Mouse (Mus musculus) embryonic facial prominence, embryonic 14.5 days (tissue): Measurements from ENCODE around the gene Ino80b. TPM values are rescaled to one million over a fixed set of nuclear protein-coding genes. Genes with fewer than 3 reads are reported as not detected.
"Not testable (repeated sequence)": the region's sequence is repeated elsewhere in the genome, so short reads cannot be mapped to it uniquely, and the experiment has no call there.

Experiments
- ATAC-seq: fragments of 200-750 bp; cut with Nextera tagmentation; 2 replicates; pipeline ENCODE4 v1.8.0; 2017; ENCODE audit warnings: low read depth, moderate number of reproducible peaks, moderate TSS enrichment
- DNase-seq: peaks from one replicate; pipeline ENCODE4 v3.0.0-alpha.2; 2015; ENCODE audit warnings: low spot score
- H3K27ac ChIP-seq: fragments of 300-500 bp; sonication (generic); replicated peaks from 2 replicates; pipeline ENCODE4 v1.5.1; 2014; ENCODE audit warnings: low read depth, mild to moderate bottlenecking, low read length, moderate library complexity
- H3K27me3 ChIP-seq: fragments of 300-500 bp; sonication (generic); replicated peaks from 2 replicates; pipeline ENCODE4 v1.6.1; 2014; ENCODE audit warnings: low read length; ENCODE audit not compliant: control insufficient read depth, insufficient read depth
- H3K36me3 ChIP-seq: fragments of 300-500 bp; sonication (generic); 2 replicates; pipeline ENCODE4 v1.6.1; 2014; ENCODE audit warnings: low read length, mixed read lengths; ENCODE audit not compliant: control insufficient read depth, insufficient read depth
- H3K4me1 ChIP-seq: fragments of 300-500 bp; sonication (generic); 2 replicates; pipeline ENCODE4 v1.6.1; 2014; ENCODE audit warnings: antibody characterized with exemption, low read length; ENCODE audit not compliant: control insufficient read depth, insufficient read depth
- H3K4me2 ChIP-seq: fragments of 300-500 bp; sonication (generic); 2 replicates; pipeline ENCODE4 v1.6.1; 2014; ENCODE audit warnings: low read depth, mild to moderate bottlenecking, low read length, moderate library complexity, mixed read lengths
- H3K4me3 ChIP-seq: fragments of 300-500 bp; sonication (generic); 2 replicates; pipeline ENCODE4 v1.5.1; 2014; ENCODE audit warnings: low read depth, mild to moderate bottlenecking, low read length
- H3K9ac ChIP-seq: fragments of 300-500 bp; sonication (generic); 2 replicates; pipeline ENCODE4 v1.6.1; 2014; ENCODE audit warnings: low read depth, mild to moderate bottlenecking, low read length, moderate library complexity, mixed read lengths
- H3K9me3 ChIP-seq: fragments of 300-500 bp; sonication (generic); 2 replicates; pipeline ENCODE4 v1.6.1; 2016; ENCODE audit warnings: low read length; ENCODE audit not compliant: control insufficient read depth
- WGBS: fragments of 180-500 bp; shearing (Covaris S2); extraction: QIAGEN DNeasy Blood & Tissue Kit; methylation state at CpG from one replicate; pipeline ENCODE4 v1.1.7; 2014; 5-methylcytosine and 5-hydroxymethylcytosine counted together
- polyA plus RNA-seq: library from polyadenylated mRNA; unstranded; fragments of >200 nt; fragmentation: Nextera tagmentation; extraction: Ambion mirVana; gene quantifications from 2 replicates; pipeline ENCODE4 v1.2.1, GENCODE M21; 2014

Gene Ino80b
- polyA plus RNA-seq, 1 experiment from 2014 or later, result 14.1 TPM

DNA sequence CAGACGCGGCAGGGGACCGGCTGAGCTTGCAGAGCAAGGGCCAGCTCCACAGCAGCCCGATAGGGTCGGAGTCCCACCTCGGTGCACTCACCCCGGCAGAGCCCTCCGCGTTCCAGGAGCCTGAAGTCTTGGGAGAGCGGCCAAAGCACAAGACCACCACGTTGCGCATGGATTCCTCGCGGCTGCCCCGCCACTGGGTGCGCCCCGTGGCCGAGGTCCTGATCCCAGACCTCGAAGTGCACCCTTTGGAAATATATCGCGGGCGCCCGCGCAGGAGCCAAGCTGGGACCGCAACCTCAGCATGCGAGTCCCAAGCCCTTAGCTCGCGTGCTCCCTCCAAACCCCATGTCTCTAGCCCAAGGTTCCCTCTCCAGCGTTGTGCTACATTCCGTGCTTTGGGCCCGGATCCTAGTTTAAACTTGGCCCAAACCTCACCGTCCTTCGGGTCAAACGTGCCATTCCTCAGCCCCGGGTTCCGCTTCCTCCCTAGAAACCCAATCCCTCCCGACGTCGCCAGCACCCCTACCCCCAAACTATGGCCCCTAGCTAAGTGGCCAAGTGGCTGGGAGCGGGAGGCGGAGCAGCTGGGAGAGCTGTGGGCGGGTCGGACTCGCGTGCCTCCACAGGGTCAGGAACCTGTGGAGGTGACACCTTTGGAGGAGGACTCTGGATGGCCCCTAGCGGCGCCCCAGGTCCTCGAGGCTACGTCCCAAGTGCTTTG, 36.9 kb upstream of the Ino80b start:
- Histone ChIP-seq H3K36me3 (no peaks in the 10 kb centered on the region), H3K27ac (no peak overlapping the region), H3K27me3 (peaks cover 27% of the 10 kb centered on the region), H3K4me2 (peak overlapping the region; percentile 85), H3K9ac (peak overlapping the region; percentile 61), H3K9me3 (no peaks in the 10 kb centered on the region), H3K4me3 (peak overlapping the region; percentile 45), H3K4me1 (peaks cover 23% of the 10 kb centered on the region)
- no peak for ATAC-seq
- WGBS, result under 1% methylated on average over 35 of the region's 49 CpGs
- no peak for DNase-seq

- 9% methylated on average over 19 of the region's 19 CpGs for WGBS
- Histone ChIP-seq H3K27ac (no peak overlapping the region), H3K9ac (peak overlapping the region; percentile 61), H3K27me3 (peaks cover 27% of the 10 kb centered on the region), H3K4me3 (peak overlapping the region; percentile 45), H3K4me1 (peaks cover 17% of the 10 kb centered on the region), H3K4me2 (peak overlapping the region; percentile 85), H3K36me3 (no peaks in the 10 kb centered on the region), H3K9me3 (no peaks in the 10 kb centered on the region)
- DNase-seq, result no peak
- no peak for ATAC-seq
Measured at GRCm38 (mm10) chr6:83161442-83161841, 36.2 kb upstream of the Ino80b start.

DNA sequence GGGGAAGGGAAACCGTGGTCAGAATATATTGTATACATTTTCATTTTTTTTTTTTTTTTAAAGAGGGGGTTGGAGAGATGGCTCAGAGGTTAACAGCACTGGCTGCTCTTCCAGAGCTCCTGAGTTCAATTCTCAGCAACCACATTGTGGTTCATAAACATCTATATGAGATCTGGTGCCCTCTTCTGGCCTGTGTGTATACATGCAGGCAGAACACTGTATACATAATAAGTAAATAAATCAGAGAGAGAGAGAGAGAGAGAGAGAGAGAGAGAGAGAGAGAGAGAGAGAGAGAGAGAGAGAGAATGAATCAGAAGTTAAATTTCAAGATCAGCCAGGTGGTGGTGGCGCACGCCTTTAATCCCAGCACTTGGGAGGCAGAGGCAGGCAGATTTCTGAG, 34.2 kb upstream of the Ino80b start:
- H3K9me3 ChIP-seq, H3K4me2 ChIP-seq, H3K4me3 ChIP-seq, ATAC-seq, H3K27ac ChIP-seq, H3K36me3 ChIP-seq, H3K9ac ChIP-seq: not testable (repeated sequence)
- WGBS, result 22% methylated on average over 3 of the region's 3 CpGs
- Histone ChIP-seq H3K27me3 (peaks cover 27% of the 10 kb centered on the region), H3K4me1 (peaks cover 12% of the 10 kb centered on the region)
- peak; percentile 91 for DNase-seq

- no peaks in the 10 kb centered on the region for H3K9me3 ChIP-seq
- H3K9ac ChIP-seq, result peak within 1 kb of the TSS; percentile 55
- peaks cover 17% of the 10 kb centered on the region for H3K36me3 ChIP-seq
- peak within 1 kb of the TSS; percentile 52 for H3K4me3 ChIP-seq
- H3K27ac ChIP-seq, result no peak within 1 kb of the TSS
- WGBS, result 2% methylated on average over 32 of the region's 32 CpGs
- ATAC-seq (peak; percentile 92), DNase-seq (peak; percentile 90)
- H3K27me3 ChIP-seq, result peaks cover 13% of the 10 kb centered on the region
- no peaks in the 10 kb centered on the region for H3K4me1 ChIP-seq
- peak within 1 kb of the TSS; percentile 75 for H3K4me2 ChIP-seq
Measured at GRCm38 (mm10) chr6:83156259-83156684, 31.0 kb upstream of the Ino80b start, which contains the start of the genes Wdr54 and 1700003E16Rik. Gene Wdr54, minus strand, starts transcription at chr6:83156397. Gene 1700003E16Rik, plus strand, starts transcription at chr6:83156404.

GRCm38 (mm10) chr6:83155552-83156238, 30.5 kb upstream of the Ino80b start:
- H3K4me3 ChIP-seq, result peak overlapping the region; percentile 52
- H3K9me3 ChIP-seq, result no peaks in the 10 kb centered on the region
- H3K4me1 ChIP-seq, result no peaks in the 10 kb centered on the region
- no peak overlapping the region for H3K27ac ChIP-seq
- peaks cover 7% of the 10 kb centered on the region for H3K27me3 ChIP-seq
- 9% methylated on average over 23 of the region's 23 CpGs for WGBS
- ATAC-seq (peak; percentile 31), DNase-seq (no peak)
- H3K36me3 ChIP-seq, result peaks cover 21% of the 10 kb centered on the region
- H3K4me2 ChIP-seq, result peak overlapping the region; percentile 75
- peak overlapping the region; percentile 55 for H3K9ac ChIP-seq

DNA sequence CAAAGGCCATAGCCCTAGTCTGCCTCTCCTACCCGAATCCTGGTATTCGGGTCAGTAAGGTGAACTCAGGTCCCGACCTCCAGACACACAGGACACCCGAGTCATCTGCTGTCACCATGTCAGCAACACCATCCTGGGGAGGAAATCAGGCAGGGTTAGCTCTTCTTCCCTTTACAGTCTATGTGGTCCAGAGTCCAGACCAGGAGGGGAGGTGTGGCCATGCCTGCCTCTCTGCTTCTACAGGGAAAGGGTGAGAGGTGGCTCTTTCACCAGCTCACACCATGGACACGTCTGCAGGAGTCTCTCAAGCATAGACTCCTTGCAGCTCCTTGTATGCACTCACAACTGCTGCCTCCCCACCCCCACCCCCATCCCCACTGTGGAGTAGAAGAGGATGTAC, 28.3 kb upstream of the Ino80b start:
- H3K27me3 ChIP-seq, result no peaks in the 10 kb centered on the region
- H3K4me3 ChIP-seq, result no peak overlapping the region
- no peaks in the 10 kb centered on the region for H3K9me3 ChIP-seq
- peaks cover 43% of the 10 kb centered on the region for H3K36me3 ChIP-seq
- no peak overlapping the region for H3K27ac ChIP-seq
- 74% methylated on average over 5 of the region's 5 CpGs for WGBS
- no peak for DNase-seq
- no peak overlapping the region for H3K4me2 ChIP-seq
- no peaks in the 10 kb centered on the region for H3K4me1 ChIP-seq
- H3K9ac ChIP-seq, result no peak overlapping the region
- ATAC-seq, result no peak

DNA sequence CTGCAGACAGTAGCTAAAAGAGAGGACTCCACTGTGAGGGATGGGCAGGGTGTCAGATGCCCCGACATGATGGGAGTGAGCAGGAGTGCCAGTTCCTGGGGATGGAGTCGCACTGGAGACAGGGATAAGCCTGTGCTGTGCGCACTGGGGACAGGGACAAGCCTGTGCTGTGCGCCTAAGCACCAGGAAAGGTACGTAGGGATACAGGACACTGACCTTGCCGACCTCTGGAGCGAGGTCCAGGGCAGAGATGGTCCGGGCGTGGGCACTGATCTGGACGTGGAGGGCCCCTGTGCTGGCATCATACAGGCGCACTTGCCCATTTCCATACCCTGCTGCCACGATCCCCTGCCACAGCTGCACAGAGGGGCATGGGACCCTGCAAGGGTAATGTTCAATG, 27.8 kb upstream of the Ino80b start:
- DNase-seq, result no peak
- no peak for ATAC-seq
- Histone ChIP-seq H3K9ac (no peak overlapping the region), H3K9me3 (no peaks in the 10 kb centered on the region), H3K4me1 (no peaks in the 10 kb centered on the region), H3K36me3 (peaks cover 48% of the 10 kb centered on the region), H3K4me2 (no peak overlapping the region), H3K4me3 (no peak overlapping the region), H3K27ac (no peak overlapping the region), H3K27me3 (no peaks in the 10 kb centered on the region)
- WGBS, result 78% methylated on average over 9 of the region's 12 CpGs

DNA sequence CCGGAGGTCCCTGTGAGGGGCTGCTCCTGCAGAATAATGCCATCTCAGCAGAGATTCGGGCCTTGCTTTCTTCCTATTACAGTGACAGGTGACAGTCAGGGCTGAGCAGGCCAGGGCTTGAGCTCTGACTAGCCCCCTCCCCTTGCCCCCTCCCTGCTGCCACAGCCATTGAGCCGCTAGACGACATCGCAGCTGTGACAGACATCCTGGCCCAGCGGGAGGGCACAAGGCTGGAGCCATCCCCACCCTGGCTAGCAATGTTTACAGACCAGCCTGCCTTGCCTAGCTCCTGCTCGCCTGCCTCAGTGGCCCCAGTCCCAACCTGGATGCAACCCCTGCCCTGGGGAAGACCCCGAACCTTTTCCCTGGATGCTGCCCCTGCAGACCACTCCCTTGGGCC, 26.5 kb upstream of the Ino80b start:
- DNase-seq (no peak), ATAC-seq (no peak)
- Histone ChIP-seq H3K4me3 (no peak overlapping the region), H3K4me1 (no peaks in the 10 kb centered on the region), H3K4me2 (no peak overlapping the region), H3K27me3 (no peaks in the 10 kb centered on the region), H3K9ac (no peak overlapping the region), H3K9me3 (no peaks in the 10 kb centered on the region), H3K36me3 (peaks cover 60% of the 10 kb centered on the region), H3K27ac (no peak overlapping the region)
- 50% methylated on average over 4 of the region's 8 CpGs for WGBS
